Mouse (Mus musculus) forebrain, embryonic 16.5 days (tissue): Measurements from ENCODE around the gene Nedd9. TPM values are rescaled to one million over a fixed set of nuclear protein-coding genes. Genes with fewer than 3 reads are reported as not detected.

ENCODE experiments used
- ATAC-seq: fragments of 200-750 bp; cut with Nextera tagmentation; 2 replicates; pipeline ENCODE4 v1.8.0; 2017; ENCODE audit warnings: mild to moderate bottlenecking, moderate library complexity
- H3K27ac ChIP-seq: fragments of 300-500 bp; sonication (generic); 2 replicates; pipeline ENCODE4 v1.5.1; 2014; ENCODE audit warnings: low read length, control low read depth
- H3K27me3 ChIP-seq: fragments of 300-500 bp; sonication (generic); replicated peaks from 2 replicates; pipeline ENCODE4 v1.6.1; 2014; ENCODE audit warnings: low read length; ENCODE audit not compliant: control insufficient read depth, insufficient read depth
- H3K36me3 ChIP-seq: fragments of 300-500 bp; sonication (generic); 2 replicates; pipeline ENCODE4 v1.6.1; 2014; ENCODE audit not compliant: control insufficient read depth, insufficient read depth
- H3K4me1 ChIP-seq: fragments of 300-500 bp; sonication (generic); replicated peaks from 2 replicates; pipeline ENCODE4 v1.6.1; 2014; ENCODE audit warnings: low read length; ENCODE audit not compliant: control insufficient read depth, insufficient read depth
- H3K4me2 ChIP-seq: fragments of 300-500 bp; sonication (generic); 2 replicates; pipeline ENCODE4 v1.6.1; 2014; ENCODE audit warnings: mild to moderate bottlenecking, low read length, control low read depth
- H3K4me3 ChIP-seq: fragments of 300-500 bp; sonication (generic); replicated peaks from 2 replicates; pipeline ENCODE4 v1.5.1; 2014; ENCODE audit warnings: mild to moderate bottlenecking, low read length, control low read depth
- H3K9ac ChIP-seq: fragments of 300-500 bp; sonication (generic); replicated peaks from 2 replicates; pipeline ENCODE4 v1.6.1; 2014; ENCODE audit warnings: low read depth, low read length, control low read depth
- H3K9me3 ChIP-seq: fragments of 300-500 bp; sonication (generic); 2 replicates; pipeline ENCODE4 v1.6.1; 2016; ENCODE audit warnings: low read length; ENCODE audit not compliant: control insufficient read depth
- WGBS: fragments of 180-500 bp; shearing (Covaris S2); extraction: QIAGEN DNeasy Blood & Tissue Kit; methylation state at CpG from one replicate; pipeline ENCODE4 v1.1.7; 2014; 5-methylcytosine and 5-hydroxymethylcytosine counted together
- polyA plus RNA-seq: library from polyadenylated mRNA; unstranded; fragments of >200 nt; fragmentation: Nextera tagmentation; extraction: Ambion mirVana; gene quantifications from 2 replicates; pipeline ENCODE4 v1.2.1, GENCODE M21; 2015

Gene Nedd9
- polyA plus RNA-seq, 1 experiment from 2014 or later: 23.0 TPM

GRCm38 (mm10) chr13:41339653-41340351 lies 147.4 kb downstream of the Nedd9 start:
- Histone ChIP-seq H3K4me3 (peak overlapping the region; percentile 10; the same call in 1 of the 2 replicates), H3K4me2 (peak overlapping the region; percentile 43), H3K27me3 (no peaks in the 10 kb centered on the region), H3K27ac (peak overlapping the region; percentile 93), H3K36me3 (no peaks in the 10 kb centered on the region), H3K9ac (peak overlapping the region; percentile 30), H3K4me1 (peaks cover 28% of the 10 kb centered on the region), H3K9me3 (no peaks in the 10 kb centered on the region)
- 21% methylated on average over 22 of the region's 22 CpGs for WGBS
- ATAC-seq: peak; percentile 89

- H3K9ac ChIP-seq: no peak overlapping the region
- 32% methylated on average over 5 of the region's 5 CpGs for WGBS
- no peaks in the 10 kb centered on the region for H3K27me3 ChIP-seq
- H3K4me3 ChIP-seq: no peak overlapping the region
- peaks cover 31% of the 10 kb centered on the region for H3K4me1 ChIP-seq
- H3K36me3 ChIP-seq: no peaks in the 10 kb centered on the region
- H3K9me3 ChIP-seq: no peaks in the 10 kb centered on the region
- ATAC-seq: 0 out of 2 replicates have a peak, but pooled peaks have one; percentile 16
- peak overlapping the region; percentile 93 for H3K27ac ChIP-seq
- H3K4me2 ChIP-seq: no peak overlapping the region; the same call in 1 of the 2 replicates
These were observed 148.0 kb downstream of the Nedd9 start for GRCm38 (mm10) chr13:41339195-41339594.

GRCm38 (mm10) chr13:41337407-41337806 lies 149.8 kb downstream of the Nedd9 start:
- Histone ChIP-seq H3K9me3 (no peaks in the 10 kb centered on the region), H3K27me3 (no peaks in the 10 kb centered on the region), H3K4me3 (no peak overlapping the region), H3K4me1 (peaks cover 33% of the 10 kb centered on the region), H3K27ac (no peak overlapping the region), H3K9ac (no peak overlapping the region), H3K36me3 (no peaks in the 10 kb centered on the region), H3K4me2 (no peak overlapping the region)
- 89% methylated on average over 2 of the region's 2 CpGs for WGBS
- no peak for ATAC-seq

GRCm38 (mm10) chr13:41336260-41336659 lies 150.9 kb downstream of the Nedd9 start:
- no peaks in the 10 kb centered on the region for H3K27me3 ChIP-seq
- no peaks in the 10 kb centered on the region for H3K9me3 ChIP-seq
- H3K4me2 ChIP-seq: no peak overlapping the region
- ATAC-seq: no peak
- H3K4me1 ChIP-seq: peaks cover 32% of the 10 kb centered on the region
- WGBS: 36% methylated on average over 6 of the region's 6 CpGs
- no peaks in the 10 kb centered on the region for H3K36me3 ChIP-seq
- H3K4me3 ChIP-seq: no peak overlapping the region
- H3K9ac ChIP-seq: no peak overlapping the region
- no peak overlapping the region for H3K27ac ChIP-seq

GRCm38 (mm10) chr13:41335767-41336166 lies 151.4 kb downstream of the Nedd9 start:
- Histone ChIP-seq H3K27ac (no peak overlapping the region), H3K4me3 (no peak overlapping the region), H3K9me3 (no peaks in the 10 kb centered on the region), H3K4me2 (no peak overlapping the region), H3K36me3 (no peaks in the 10 kb centered on the region), H3K4me1 (peaks cover 30% of the 10 kb centered on the region), H3K9ac (no peak overlapping the region), H3K27me3 (no peaks in the 10 kb centered on the region)
- 87% methylated on average over 5 of the region's 5 CpGs for WGBS
- ATAC-seq: no peak

- no peaks in the 10 kb centered on the region for H3K27me3 ChIP-seq
- H3K9ac ChIP-seq: no peak overlapping the region
- no peak overlapping the region for H3K4me3 ChIP-seq
- H3K9me3 ChIP-seq: no peaks in the 10 kb centered on the region
- H3K4me1 ChIP-seq: peaks cover 23% of the 10 kb centered on the region
- 46% methylated on average over 5 of the region's 5 CpGs for WGBS
- H3K27ac ChIP-seq: no peak overlapping the region
- H3K36me3 ChIP-seq: no peaks in the 10 kb centered on the region
- no peak for ATAC-seq
- H3K4me2 ChIP-seq: no peak overlapping the region
These were observed 152.5 kb downstream of the Nedd9 start for GRCm38 (mm10) chr13:41334641-41335000.

GRCm38 (mm10) chr13:41333889-41334640 lies 153.1 kb downstream of the Nedd9 start:
- WGBS: 73% methylated on average over 14 of the region's 14 CpGs
- no peaks in the 10 kb centered on the region for H3K27me3 ChIP-seq
- no peak overlapping the region for H3K9ac ChIP-seq
- no peaks in the 10 kb centered on the region for H3K9me3 ChIP-seq
- peaks cover 17% of the 10 kb centered on the region for H3K4me1 ChIP-seq
- ATAC-seq: no peak
- H3K4me3 ChIP-seq: no peak overlapping the region
- no peak overlapping the region for H3K27ac ChIP-seq
- H3K4me2 ChIP-seq: no peak overlapping the region
- H3K36me3 ChIP-seq: no peaks in the 10 kb centered on the region

- ATAC-seq: no peak
- no peak overlapping the region for H3K27ac ChIP-seq
- peaks cover 27% of the 10 kb centered on the region for H3K4me1 ChIP-seq
- H3K4me2 ChIP-seq: no peak overlapping the region
- H3K9ac ChIP-seq: no peak overlapping the region
- no peaks in the 10 kb centered on the region for H3K9me3 ChIP-seq
- H3K27me3 ChIP-seq: no peaks in the 10 kb centered on the region
- WGBS: 94% methylated on average over 7 of the region's 7 CpGs
- H3K4me3 ChIP-seq: no peak overlapping the region
- H3K36me3 ChIP-seq: no peaks in the 10 kb centered on the region
These were observed 155.4 kb downstream of the Nedd9 start for GRCm38 (mm10) chr13:41331671-41332340.

- Histone ChIP-seq H3K9ac (no peak overlapping the region), H3K4me3 (no peak overlapping the region), H3K36me3 (no peaks in the 10 kb centered on the region), H3K9me3 (no peaks in the 10 kb centered on the region), H3K27ac (no peak overlapping the region), H3K27me3 (no peaks in the 10 kb centered on the region), H3K4me2 (no peak overlapping the region), H3K4me1 (peaks cover 22% of the 10 kb centered on the region)
- 78% methylated on average over 11 of the region's 11 CpGs for WGBS
- ATAC-seq: no peak
These were observed 156.4 kb downstream of the Nedd9 start for GRCm38 (mm10) chr13:41330589-41331345.
